Mouse (Mus musculus): ENCODE data around the gene Svs2. TPM values are rescaled to one million over a fixed set of nuclear protein-coding genes. Genes with fewer than 3 reads are reported as not detected.

The Svs2 gene
- polyA plus RNA-seq (2015; fragmentation: Nextera tagmentation; extraction: Ambion mirVana), result not detected in 2 replicates

GRCm38 (mm10) chr2:164238366-164238765 lies at the start of gene Svs2:
TSS of gene Svs2 (minus strand) at chr2:164238466.

GRCm38 (mm10) chr2:164278359-164278758 lies 40.1 kb upstream of the Svs2 start, which contains the start of gene Svs4:
TSS of gene Svs4 (minus strand) at chr2:164278459.

GRCm38 (mm10) chr2:164256540-164256939 lies 18.3 kb upstream of the Svs2 start, which contains the start of gene Svs3b:
TSS of gene Svs3b (minus strand) at chr2:164256640.

GRCm38 (mm10) chr2:164221522-164221921 lies 16.7 kb downstream of the Svs2 start, which contains the start of gene Wfdc15b:
TSS of gene Wfdc15b (minus strand) at chr2:164221660.

DNA sequence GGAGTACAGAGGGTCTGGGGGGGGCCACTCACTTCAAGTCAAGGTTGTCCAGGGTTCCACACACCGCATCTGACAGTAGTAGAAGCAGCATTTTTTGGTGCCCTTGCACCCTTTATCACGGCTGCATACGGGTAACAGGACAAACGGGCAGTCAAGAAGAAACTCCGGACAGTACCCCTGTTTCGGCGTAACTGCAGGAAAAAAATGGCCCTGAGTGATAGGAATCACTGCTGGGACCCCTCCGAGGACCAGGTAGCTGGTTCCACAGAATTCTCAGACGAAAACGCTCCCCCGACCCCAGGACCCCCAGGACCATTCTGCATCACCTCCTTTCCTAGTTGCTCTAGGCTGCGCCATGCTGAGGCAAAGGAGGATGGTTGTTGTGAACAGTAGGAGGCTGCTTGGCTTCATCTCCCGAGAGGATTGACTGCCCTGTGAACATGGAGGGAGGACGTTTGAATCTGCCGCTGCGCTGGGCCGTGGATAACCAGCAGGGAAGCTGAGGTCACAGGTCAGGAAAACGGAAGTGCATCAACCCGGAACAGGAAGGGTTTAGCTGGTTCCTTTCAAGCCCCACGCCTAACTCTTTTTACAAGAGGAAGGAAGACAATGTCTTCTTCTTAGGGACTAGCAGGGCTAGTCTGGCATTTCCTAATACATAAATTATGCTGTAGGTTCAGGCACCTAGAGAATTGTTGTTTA lies 38.5 kb downstream of the Svs2 start, which contains the start of gene Wfdc15a:
TSS of gene Wfdc15a (minus strand) at position 505 of the 702 bp plus-strand sequence.

DNA sequence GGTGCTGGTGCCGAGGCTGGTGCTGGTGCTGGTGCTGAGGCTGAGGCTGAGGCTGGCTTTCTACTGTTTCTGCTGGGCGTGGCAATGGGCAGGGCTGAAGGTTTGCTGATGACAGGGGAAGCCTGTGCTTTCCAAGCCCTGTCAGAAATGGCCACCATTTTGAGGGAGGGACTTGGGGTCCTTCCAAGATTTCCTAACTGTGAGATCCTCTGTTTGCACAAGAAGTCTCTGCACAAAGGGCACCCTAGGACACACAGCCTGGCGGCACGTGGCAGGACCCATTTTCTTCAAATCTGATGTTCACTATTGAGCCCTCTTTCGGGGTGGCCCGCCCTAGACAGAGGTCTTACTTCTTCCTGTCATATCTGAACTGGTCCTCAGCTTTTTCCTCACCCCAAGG lies 47.7 kb downstream of the Svs2 start, which contains the start of gene Wfdc12:
TSS of gene Wfdc12 (minus strand) at position 33 of the 400 bp plus-strand sequence.

Other genes with a start within 250 kb of the Svs2 start
- gene Ywhab, start 243.5 kb downstream of the Svs2 start, polyA plus RNA-seq (2015; fragmentation: Nextera tagmentation; extraction: Ambion mirVana), result 132 and 147 TPM in 2 replicates
- gene Pabpc1l, start 213.0 kb downstream of the Svs2 start, polyA plus RNA-seq (2015; fragmentation: Nextera tagmentation; extraction: Ambion mirVana), result 1.3 and 2.5 TPM in 2 replicates
- 20.1 and 20.5 TPM in 2 replicates for gene Stk4, start 168.1 kb downstream of the Svs2 start, polyA plus RNA-seq (2015; fragmentation: Nextera tagmentation; extraction: Ambion mirVana)
- 30.8 and 36.3 TPM in 2 replicates for gene Tomm34, start 167.3 kb downstream of the Svs2 start, polyA plus RNA-seq (2015; fragmentation: Nextera tagmentation; extraction: Ambion mirVana)
- gene Kcns1, start 67.4 kb downstream of the Svs2 start, polyA plus RNA-seq (2015; fragmentation: Nextera tagmentation; extraction: Ambion mirVana), result not detected in 2 replicates
- not detected in 2 replicates for gene Wfdc5, start 55.7 kb downstream of the Svs2 start, polyA plus RNA-seq (2015; fragmentation: Nextera tagmentation; extraction: Ambion mirVana)
- gene Wfdc12, start 47.9 kb downstream of the Svs2 start, polyA plus RNA-seq (2015; fragmentation: Nextera tagmentation; extraction: Ambion mirVana), result not detected in 2 replicates
- not detected in 2 replicates for gene Wfdc15a, start 38.3 kb downstream of the Svs2 start, polyA plus RNA-seq (2015; fragmentation: Nextera tagmentation; extraction: Ambion mirVana)
- gene Wfdc15b, start 16.8 kb downstream of the Svs2 start, polyA plus RNA-seq (2015; fragmentation: Nextera tagmentation; extraction: Ambion mirVana), result 0.73 TPM in 1 of 2 replicates, not detected in the other
- gene Svs3b, start 18.2 kb upstream of the Svs2 start, polyA plus RNA-seq (2015; fragmentation: Nextera tagmentation; extraction: Ambion mirVana), result not detected in 2 replicates
- gene Svs4, start 40.0 kb upstream of the Svs2 start, polyA plus RNA-seq (2015; fragmentation: Nextera tagmentation; extraction: Ambion mirVana), result not detected in 2 replicates
- not detected in 2 replicates for gene Svs3a, start 50.8 kb upstream of the Svs2 start, polyA plus RNA-seq (2015; fragmentation: Nextera tagmentation; extraction: Ambion mirVana)
- not detected in 2 replicates for gene Svs6, start 78.3 kb upstream of the Svs2 start, polyA plus RNA-seq (2015; fragmentation: Nextera tagmentation; extraction: Ambion mirVana)
- gene Svs5, start 94.3 kb upstream of the Svs2 start, polyA plus RNA-seq (2015; fragmentation: Nextera tagmentation; extraction: Ambion mirVana), result not detected in 2 replicates
- 246 and 289 TPM in 2 replicates for gene Slpi, start 150.6 kb upstream of the Svs2 start, polyA plus RNA-seq (2015; fragmentation: Nextera tagmentation; extraction: Ambion mirVana)
- gene Rbpjl, start 164.7 kb upstream of the Svs2 start, polyA plus RNA-seq (2015; fragmentation: Nextera tagmentation; extraction: Ambion mirVana), result 0.42 and 0.73 TPM in 2 replicates
- gene Matn4, start 166.7 kb upstream of the Svs2 start, polyA plus RNA-seq (2015; fragmentation: Nextera tagmentation; extraction: Ambion mirVana), result 0.54 and 1.1 TPM in 2 replicates
- 24.0 and 33.9 TPM in 2 replicates for gene Sdc4, start 205.4 kb upstream of the Svs2 start, polyA plus RNA-seq (2015; fragmentation: Nextera tagmentation; extraction: Ambion mirVana)
- 50.7 and 54.5 TPM in 2 replicates for gene Sys1, start 218.5 kb upstream of the Svs2 start, polyA plus RNA-seq (2015; fragmentation: Nextera tagmentation; extraction: Ambion mirVana)
- 5.4 and 7.5 TPM in 2 replicates for gene Gm20458, start 222.5 kb upstream of the Svs2 start, polyA plus RNA-seq (2015; fragmentation: Nextera tagmentation; extraction: Ambion mirVana)
- not detected in 2 replicates for gene Trp53tg5, start 235.3 kb upstream of the Svs2 start, polyA plus RNA-seq (2015; fragmentation: Nextera tagmentation; extraction: Ambion mirVana)
- 1.9 and 3.2 TPM in 2 replicates for gene Dbndd2, start 247.6 kb upstream of the Svs2 start, polyA plus RNA-seq (2015; fragmentation: Nextera tagmentation; extraction: Ambion mirVana)